Mouse (Mus musculus) inflammation-experienced regulatory T-cells, adult 6 months (primary cell): ENCODE measurements at regions not wholly inside any gene's neighbourhood (a gene's known extent, or its start where the extent isn't known, plus 50 kb on each side); places are given as distances from the start of the nearest gene placed in this dataset.
"Not testable (repeated sequence)": the region's sequence is repeated elsewhere in the genome, so short reads cannot be mapped to it uniquely, and the experiment has no call there.

ENCODE experiments used
- ATAC-seq: one replicate; pipeline ENCODE4 v1.8.0; 2017

GRCm38 (mm10) chr2:16811401-16812281, 455.5 kb downstream of the Plxdc2 start:
- not testable (repeated sequence) for ATAC-seq

GRCm38 (mm10) chr2:16820442-16820841, 464.3 kb downstream of the Plxdc2 start:
- no peak for ATAC-seq

- no peak for ATAC-seq
These were observed 468.7 kb downstream of the Plxdc2 start for GRCm38 (mm10) chr2:16824681-16825230.

- no peak for ATAC-seq
These were observed 471.2 kb downstream of the Plxdc2 start for GRCm38 (mm10) chr2:16827266-16827665.

- no peak for ATAC-seq
These were observed 479.9 kb downstream of the Plxdc2 start for GRCm38 (mm10) chr2:16835960-16836359.

- ATAC-seq = no peak
These were observed 482.6 kb downstream of the Plxdc2 start for GRCm38 (mm10) chr2:16838718-16839117.

GRCm38 (mm10) chr2:16849916-16850315, 493.8 kb downstream of the Plxdc2 start:
- no peak for ATAC-seq

- no peak for ATAC-seq
These were observed 504.0 kb downstream of the Plxdc2 start for GRCm38 (mm10) chr2:16860056-16860455.

- peak; percentile 73 for ATAC-seq
These were observed 510.2 kb downstream of the Plxdc2 start for GRCm38 (mm10) chr2:16866163-16866852.

- not testable (repeated sequence) for ATAC-seq
These were observed 536.3 kb downstream of the Plxdc2 start for GRCm38 (mm10) chr2:16892381-16892780.

GRCm38 (mm10) chr2:16909246-16910038, 553.3 kb downstream of the Plxdc2 start:
- ATAC-seq = no peak

GRCm38 (mm10) chr2:16914633-16915032, 558.5 kb downstream of the Plxdc2 start:
- peak; percentile 50 for ATAC-seq

GRCm38 (mm10) chr2:16929974-16930373, 573.9 kb downstream of the Plxdc2 start:
- no peak for ATAC-seq

GRCm38 (mm10) chr2:16959432-16959831, 603.3 kb downstream of the Plxdc2 start:
- ATAC-seq = no peak

GRCm38 (mm10) chr2:16977380-16977779, 621.3 kb downstream of the Plxdc2 start:
- no peak for ATAC-seq

GRCm38 (mm10) chr2:16982823-16983222, 626.7 kb downstream of the Plxdc2 start:
- ATAC-seq = no peak

- no peak for ATAC-seq
These were observed 627.6 kb downstream of the Plxdc2 start for GRCm38 (mm10) chr2:16983583-16984221.
